Mouse (Mus musculus) heart, postnatal 0 days (tissue): ENCODE data around the gene Pitpnb.

Experiments
- CTCF ChIP-seq: IDR thresholded peaks from 2 replicates; pipeline ENCODE4 v1.5.1; 2016; ENCODE audit warnings: antibody characterized with exemption, control low read depth, low read depth
- EP300 ChIP-seq: IDR thresholded peaks from 2 replicates; pipeline ENCODE4 v1.6.1; 2016; ENCODE audit warnings: antibody characterized with exemption, low read depth

GRCm38 (mm10) chr5:111288486-111288885, 42.1 kb upstream of the Pitpnb start:
- TF ChIP-seq EP300 (no peak), CTCF (no peak)
